Mouse (Mus musculus) E14TG2a.4 (cell line): Measurements from ENCODE around the gene Ssb.

Experiments used
- CTCF ChIP-seq: conservative IDR thresholded peaks from 2 replicates; pipeline ENCODE4 v1.5.1; 2014; ENCODE audit warnings: low read length
- POU5F1 ChIP-seq: IDR thresholded peaks from 2 replicates; pipeline ENCODE4 v1.6.1; 2014; ENCODE audit warnings: low read length, borderline replicate concordance

DNA sequence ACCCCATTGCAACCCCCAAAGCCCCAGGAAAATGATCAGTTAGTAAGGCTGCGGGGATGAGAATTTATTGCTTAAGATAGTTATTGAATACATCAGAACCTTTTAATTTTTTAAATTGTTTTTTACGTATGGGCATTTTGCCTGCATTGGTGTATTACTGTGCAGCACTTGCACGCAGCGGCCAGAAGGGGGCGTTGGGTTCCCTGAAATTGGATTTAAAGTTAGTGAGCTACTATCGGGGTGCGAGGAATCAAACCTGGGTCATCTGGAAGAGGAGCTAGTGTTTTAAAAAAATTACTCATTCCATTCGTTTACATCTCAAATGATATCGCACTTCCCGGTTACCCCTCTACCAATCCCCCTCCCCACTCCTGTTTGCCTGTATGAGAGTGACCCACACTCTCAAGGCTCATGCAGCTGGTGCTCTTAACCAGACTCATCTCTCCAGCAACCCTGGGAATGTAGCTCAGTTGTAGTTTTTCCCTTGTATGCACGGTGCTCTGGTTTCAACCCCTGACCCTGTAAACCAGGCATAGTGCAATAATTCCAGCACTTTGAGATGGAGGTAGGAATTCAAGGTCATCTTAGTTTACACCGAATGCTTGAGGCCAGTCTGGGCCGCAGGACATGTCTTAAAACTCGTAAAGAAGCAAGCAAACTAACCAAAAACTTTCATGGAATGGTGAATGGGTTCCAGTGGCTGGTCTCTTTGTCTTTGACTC lies 34.3 kb downstream of the Ssb start:
- TF ChIP-seq CTCF (peak; percentile 95), POU5F1 (no peak)
